ENCODE assay signal across 18 mouse cellular contexts in genomic region chr12:69127626-69128025, GRCm38 (mm10). TPM values are rescaled to one million over a fixed set of nuclear protein-coding genes. Genes with fewer than 3 reads are reported as not detected.
A peak's percentile ranks its signal among the peaks of the same experiment; 100 is the strongest.
DNase-seq lines count a peak whose midpoint lies in the region; ATAC-seq and TF ChIP-seq lines count a peak whose summit lies in the region.
"Had no signal": no experiment of that assay in that cellular context is flagged by ENCODE, and none has a peak within 500 bp of the region (broad histone marks: within the 10 kb centered on the region; RNA-seq: fewer than 3 reads in every experiment).

No protein-coding gene starts in this region.

- H3K4me2 ChIP-seq in embryonic facial prominence, embryonic 14.5 days (ENCODE audit: low read depth, low read length): no peak overlapping the region
- H3K4me2 ChIP-seq in embryonic facial prominence, embryonic 15.5 days (replicated peaks): no peak overlapping the region
- no peak overlapping the region for H3K4me2 ChIP-seq in stomach, postnatal 0 days (replicated peaks; ENCODE audit: low read depth)
- H3K4me2 ChIP-seq: embryonic facial prominence, embryonic 13.5 days; forebrain, embryonic 12.5 days had no signal

- no peak for TF ChIP-seq EP300 in stomach, postnatal 0 days (optimal IDR thresholded peaks at IDR 0.05)

- no peaks in the 10 kb centered on the region for H3K27me3 ChIP-seq in embryonic facial prominence, embryonic 14.5 days (replicated peaks; ENCODE audit: control insufficient read depth, insufficient read depth, low read length)
- H3K27me3 ChIP-seq in embryonic facial prominence, embryonic 10.5 days (replicated peaks; ENCODE audit: low read depth, poor library complexity, severe bottlenecking): no peaks in the 10 kb centered on the region
- no peaks in the 10 kb centered on the region for H3K27me3 ChIP-seq in embryonic facial prominence, embryonic 15.5 days
- no peaks in the 10 kb centered on the region for H3K27me3 ChIP-seq in stomach, postnatal 0 days (ENCODE audit: control insufficient read depth, insufficient read depth, low read length)
- H3K27me3 ChIP-seq: embryonic facial prominence, embryonic 13.5 days; forebrain, embryonic 12.5 days had no signal

- H3K9me3 ChIP-seq in embryonic facial prominence, embryonic 14.5 days (ENCODE audit: control insufficient read depth, low read length): no peaks in the 10 kb centered on the region
- no peaks in the 10 kb centered on the region for H3K9me3 ChIP-seq in embryonic facial prominence, embryonic 10.5 days
- H3K9me3 ChIP-seq in embryonic facial prominence, embryonic 15.5 days (replicated peaks): no peaks in the 10 kb centered on the region
- no peaks in the 10 kb centered on the region for H3K9me3 ChIP-seq in stomach, postnatal 0 days (ENCODE audit: control insufficient read depth, low read length)
- H3K9me3 ChIP-seq: embryonic facial prominence, embryonic 13.5 days; forebrain, embryonic 10.5 days; forebrain, embryonic 12.5 days; G1E had no signal

- peak; percentile 33 for DNase-seq in embryonic facial prominence, embryonic 14.5 days (ENCODE audit: low spot score)
- no peak for DNase-seq in embryonic facial prominence, embryonic 10.5 days (ENCODE audit: low spot score)
- DNase-seq in NIH3T3 (ENCODE audit: low read depth): peak; percentile 89
- DNase-seq in stomach, postnatal 0 days (ENCODE audit: low spot score): no peak
- no peak for DNase-seq in cerebellum, adult 11-12 months
- DNase-seq: cerebellum, adult 11 months; cerebellum, adult 2 months; cerebellum, adult 9-10 months had no signal

- TF ChIP-seq CTCF in stomach, postnatal 0 days (IDR thresholded peaks at IDR 0.05; ENCODE audit: low read depth): no peak

- WGBS in embryonic facial prominence, embryonic 14.5 days: 67% methylated on average over 3 of the region's 3 CpGs
- 88% methylated on average over 3 of the region's 3 CpGs for WGBS in embryonic facial prominence, embryonic 10.5 days
- 66% methylated on average over 3 of the region's 3 CpGs for WGBS in embryonic facial prominence, embryonic 15.5 days
- 77% methylated on average over 3 of the region's 3 CpGs for WGBS in stomach, postnatal 0 days

- no peaks in the 10 kb centered on the region for H3K4me1 ChIP-seq in embryonic facial prominence, embryonic 14.5 days (ENCODE audit: control insufficient read depth, insufficient read depth, low read length)
- peaks cover 8% of the 10 kb centered on the region; the same call in 1 of the 2 replicates for H3K4me1 ChIP-seq in embryonic facial prominence, embryonic 10.5 days
- H3K4me1 ChIP-seq in embryonic facial prominence, embryonic 15.5 days: no peaks in the 10 kb centered on the region
- no peaks in the 10 kb centered on the region for H3K4me1 ChIP-seq in stomach, postnatal 0 days (replicated peaks; ENCODE audit: control insufficient read depth, insufficient read depth)
- H3K4me1 ChIP-seq: embryonic facial prominence, embryonic 13.5 days; forebrain, embryonic 12.5 days had no signal

- no peak overlapping the region for H3K9ac ChIP-seq in embryonic facial prominence, embryonic 14.5 days (ENCODE audit: low read depth, low read length)
- H3K9ac ChIP-seq in embryonic facial prominence, embryonic 15.5 days: no peak overlapping the region
- no peak overlapping the region for H3K9ac ChIP-seq in stomach, postnatal 0 days (ENCODE audit: low read length)
- H3K9ac ChIP-seq: embryonic facial prominence, embryonic 13.5 days; forebrain, embryonic 12.5 days had no signal

- H3K4me3 ChIP-seq in embryonic facial prominence, embryonic 14.5 days (ENCODE audit: low read depth, low read length): no peak overlapping the region
- H3K4me3 ChIP-seq in embryonic facial prominence, embryonic 10.5 days: no peak overlapping the region
- no peak overlapping the region for H3K4me3 ChIP-seq in embryonic facial prominence, embryonic 15.5 days (replicated peaks)
- no peak overlapping the region for H3K4me3 ChIP-seq in stomach, postnatal 0 days (ENCODE audit: low read depth, low read length)
- H3K4me3 ChIP-seq: embryonic facial prominence, embryonic 13.5 days; erythroblast, embryonic 14.5 days; forebrain, embryonic 10.5 days; forebrain, embryonic 12.5 days had no signal

- ATAC-seq in embryonic facial prominence, embryonic 14.5 days (ENCODE audit: low read depth): no peak
- no peak for ATAC-seq in embryonic facial prominence, embryonic 15.5 days (ENCODE audit: insufficient number of reproducible peaks, low FRiP score, low TSS enrichment, low read depth)
- no peak for ATAC-seq in stomach, postnatal 0 days (ENCODE audit: low FRiP score, low TSS enrichment)
- ATAC-seq in activated CD4-positive, CD25-positive, alpha-beta regulatory T cell, adult 4 months: no peak
- ATAC-seq: forebrain, embryonic 14.5 days; forebrain, embryonic 16.5 days had no signal

- H3K36me3 ChIP-seq in embryonic facial prominence, embryonic 14.5 days (ENCODE audit: control insufficient read depth, insufficient read depth, low read length): no peaks in the 10 kb centered on the region
- no peaks in the 10 kb centered on the region for H3K36me3 ChIP-seq in embryonic facial prominence, embryonic 10.5 days (replicated peaks)
- H3K36me3 ChIP-seq in embryonic facial prominence, embryonic 15.5 days: no peaks in the 10 kb centered on the region
- H3K36me3 ChIP-seq in stomach, postnatal 0 days (ENCODE audit: control insufficient read depth, insufficient read depth, low read length): no peaks in the 10 kb centered on the region
- H3K36me3 ChIP-seq: embryonic facial prominence, embryonic 13.5 days; forebrain, embryonic 10.5 days; forebrain, embryonic 12.5 days; G1E had no signal

- no peak overlapping the region for H3K27ac ChIP-seq in embryonic facial prominence, embryonic 14.5 days (replicated peaks; ENCODE audit: low read depth, low read length)
- no peak overlapping the region for H3K27ac ChIP-seq in embryonic facial prominence, embryonic 10.5 days (replicated peaks)
- H3K27ac ChIP-seq in embryonic facial prominence, embryonic 15.5 days (replicated peaks): peak overlapping the region; percentile 48; the same call in 1 of the 2 replicates
- H3K27ac ChIP-seq in stomach, postnatal 0 days (replicated peaks): no peak overlapping the region
- H3K27ac ChIP-seq: embryonic facial prominence, embryonic 13.5 days; forebrain, embryonic 10.5 days; forebrain, embryonic 12.5 days had no signal

RNA-seq across cellular contexts. Expression of gene Rps29, which starts 31.4 kb away (rescaled TPM):
- 1,758 and 2,055 TPM in 2 replicates for polyA plus RNA-seq in embryonic facial prominence, embryonic 14.5 days (2014; fragmentation: Nextera tagmentation; extraction: Ambion mirVana)
- 1,397 and 1,430 TPM in 2 replicates for polyA plus RNA-seq in embryonic facial prominence, embryonic 10.5 days (2016; fragmentation: Nextera tagmentation; extraction: Ambion mirVana)
- polyA plus RNA-seq in embryonic facial prominence, embryonic 15.5 days (2015; fragmentation: Nextera tagmentation; extraction: Ambion mirVana): 1,694 and 1,796 TPM in 2 replicates
- polyA plus RNA-seq in stomach, postnatal 0 days (2015; fragmentation: Nextera tagmentation; extraction: Ambion mirVana): 1,988 and 2,229 TPM in 2 replicates
- polyA plus RNA-seq in activated CD4-positive, CD25-positive, alpha-beta regulatory T cell, adult 4 months (2017; shearing (Covaris generic)): 1,000 to 10,000 TPM; 2,273 to 4,022 TPM

RNA-seq across cellular contexts. Expression of gene Lrr1, which starts 41.0 kb away (rescaled TPM):
- polyA plus RNA-seq in embryonic facial prominence, embryonic 14.5 days (2014; fragmentation: Nextera tagmentation; extraction: Ambion mirVana): 16.9 and 18.4 TPM in 2 replicates
- polyA plus RNA-seq in embryonic facial prominence, embryonic 10.5 days (2016; fragmentation: Nextera tagmentation; extraction: Ambion mirVana): 29.4 and 31.2 TPM in 2 replicates
- polyA plus RNA-seq in embryonic facial prominence, embryonic 15.5 days (2015; fragmentation: Nextera tagmentation; extraction: Ambion mirVana): 16.6 and 16.8 TPM in 2 replicates
- polyA plus RNA-seq in stomach, postnatal 0 days (2015; fragmentation: Nextera tagmentation; extraction: Ambion mirVana): 4.3 and 5.2 TPM in 2 replicates
- 1 to 10 TPM; 1.7 to 4.0 TPM for polyA plus RNA-seq in activated CD4-positive, CD25-positive, alpha-beta regulatory T cell, adult 4 months (2017; shearing (Covaris generic))
- polyA plus RNA-seq: adrenal gland, adult 2 months had no signal

RNA-seq across cellular contexts. Expression of gene Rpl36al, which starts 56.3 kb away (rescaled TPM):
- polyA plus RNA-seq in embryonic facial prominence, embryonic 14.5 days (2014; fragmentation: Nextera tagmentation; extraction: Ambion mirVana): 562 and 692 TPM in 2 replicates
- 553 and 593 TPM in 2 replicates for polyA plus RNA-seq in embryonic facial prominence, embryonic 10.5 days (2016; fragmentation: Nextera tagmentation; extraction: Ambion mirVana)
- polyA plus RNA-seq in embryonic facial prominence, embryonic 15.5 days (2015; fragmentation: Nextera tagmentation; extraction: Ambion mirVana): 529 and 569 TPM in 2 replicates
- polyA plus RNA-seq in stomach, postnatal 0 days (2015; fragmentation: Nextera tagmentation; extraction: Ambion mirVana): 843 and 974 TPM in 2 replicates
- polyA plus RNA-seq in activated CD4-positive, CD25-positive, alpha-beta regulatory T cell, adult 4 months (2017; shearing (Covaris generic)): 100 to 1,000 TPM; 638 to 650 TPM

RNA-seq across cellular contexts. Expression of gene Mgat2, which starts 56.3 kb away (rescaled TPM):
- polyA plus RNA-seq in embryonic facial prominence, embryonic 14.5 days (2014; fragmentation: Nextera tagmentation; extraction: Ambion mirVana): 65.5 and 66.1 TPM in 2 replicates
- polyA plus RNA-seq in embryonic facial prominence, embryonic 10.5 days (2016; fragmentation: Nextera tagmentation; extraction: Ambion mirVana): 29.6 and 30.4 TPM in 2 replicates
- polyA plus RNA-seq in embryonic facial prominence, embryonic 15.5 days (2015; fragmentation: Nextera tagmentation; extraction: Ambion mirVana): 57.5 and 60.7 TPM in 2 replicates
- 52.3 and 54.4 TPM in 2 replicates for polyA plus RNA-seq in stomach, postnatal 0 days (2015; fragmentation: Nextera tagmentation; extraction: Ambion mirVana)
- 10 to 100 TPM; 23.3 to 23.5 TPM for polyA plus RNA-seq in activated CD4-positive, CD25-positive, alpha-beta regulatory T cell, adult 4 months (2017; shearing (Covaris generic))

Comparison
In these comparisons a context has a peak if more than half of its experiments do, and no peak if none do; other contexts are left out.
1. DNase-seq: peak in embryonic facial prominence, embryonic 14.5 days (single experiment) and NIH3T3 (single experiment); none in embryonic facial prominence, embryonic 10.5 days (single experiment), stomach, postnatal 0 days (single experiment) and cerebellum, adult 11-12 months (single experiment).